Mouse (Mus musculus): ENCODE measurements at regions not wholly inside any gene's neighbourhood (a gene's known extent, or its start where the extent isn't known, plus 50 kb on each side); places are given as distances from the start of the nearest gene placed in this dataset.

DNA sequence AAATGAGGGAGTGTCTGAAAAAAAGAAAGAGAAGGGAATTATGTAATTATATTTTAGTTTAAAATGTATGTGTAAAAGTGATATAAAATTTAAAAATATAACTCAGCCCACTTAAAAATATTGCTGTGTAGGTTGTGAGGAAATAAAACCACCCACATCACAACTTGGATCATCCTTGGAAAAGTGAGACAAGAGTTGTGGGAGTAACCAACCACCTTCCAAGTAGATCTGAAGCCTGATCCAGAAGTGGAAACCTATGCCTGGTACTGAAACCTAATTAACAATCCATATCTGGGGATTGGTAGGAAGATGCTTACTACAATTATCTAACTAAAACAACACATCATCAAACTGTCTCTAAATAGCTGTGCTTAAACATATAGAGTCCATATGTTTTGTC, 743.1 kb downstream of the Stim2 start:
- Histone ChIP-seq H3K27ac (ENCODE audit: low read length) (no peak overlapping the region), H3K4me2 (ENCODE audit: low read depth, low read length) (no peak overlapping the region), H3K4me1 (ENCODE audit: control insufficient read depth, insufficient read depth, low read length) (no peaks in the 10 kb centered on the region), H3K4me3 (replicated peaks; ENCODE audit: low read length) (no peak overlapping the region), H3K9ac (ENCODE audit: low read length) (no peak overlapping the region), H3K27me3 (ENCODE audit: control insufficient read depth, insufficient read depth, low read length) (no peaks in the 10 kb centered on the region), H3K36me3 (ENCODE audit: control insufficient read depth, insufficient read depth, low read length) (no peaks in the 10 kb centered on the region), H3K9me3 (replicated peaks; ENCODE audit: control insufficient read depth, low read length) (no peaks in the 10 kb centered on the region)
- no peak for ATAC-seq (ENCODE audit: insufficient read depth, low FRiP score)

DNA sequence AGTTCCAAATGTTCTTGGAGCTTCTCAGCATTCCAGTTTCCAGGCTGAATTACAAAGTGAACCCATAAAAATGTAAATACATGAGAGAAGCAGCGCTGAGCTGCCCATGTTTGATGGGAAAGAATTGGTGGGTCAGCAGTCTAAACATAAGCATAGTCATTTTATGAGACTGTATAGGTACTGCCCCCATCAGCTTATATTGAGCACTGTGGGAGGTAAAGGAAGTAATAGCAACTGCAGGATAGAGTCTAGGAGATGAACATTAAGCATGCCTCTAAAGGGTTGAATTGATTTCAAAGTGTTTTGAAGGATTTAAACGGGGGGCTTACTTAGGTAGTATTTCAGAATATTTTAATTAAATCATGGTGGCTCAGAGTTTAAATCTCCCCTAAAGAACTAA, 748.7 kb downstream of the Stim2 start:
- 59% methylated on average over 2 of the region's 2 CpGs for WGBS
- ATAC-seq (ENCODE audit: insufficient read depth, low FRiP score) = no peak
- no peak overlapping the region for H3K9ac ChIP-seq (ENCODE audit: low read length)

GRCm38 (mm10) chr5:54753372-54753771, 755.1 kb downstream of the Stim2 start:
- H3K4me1 ChIP-seq (ENCODE audit: control insufficient read depth, insufficient read depth, low read length) = no peaks in the 10 kb centered on the region
- H3K4me3 ChIP-seq (replicated peaks; ENCODE audit: low read length) = no peak overlapping the region
- no peak overlapping the region for H3K9ac ChIP-seq (ENCODE audit: low read length)
- ATAC-seq (ENCODE audit: insufficient read depth, low FRiP score) = no peak
- WGBS = 46% methylated on average over 1 of the region's 1 CpGs
- H3K27ac ChIP-seq (ENCODE audit: low read length) = no peak overlapping the region
- H3K9me3 ChIP-seq (replicated peaks; ENCODE audit: control insufficient read depth, low read length) = no peaks in the 10 kb centered on the region
- H3K4me2 ChIP-seq (ENCODE audit: low read depth, low read length) = no peak overlapping the region
- H3K27me3 ChIP-seq (ENCODE audit: control insufficient read depth, insufficient read depth, low read length) = no peaks in the 10 kb centered on the region
- no peaks in the 10 kb centered on the region for H3K36me3 ChIP-seq (ENCODE audit: control insufficient read depth, insufficient read depth, low read length)

More for the DNA sequence above, 748.7 kb downstream of the Stim2 start:
- H3K4me1 ChIP-seq (ENCODE audit: control insufficient read depth, insufficient read depth, low read length) = no peaks in the 10 kb centered on the region
- H3K36me3 ChIP-seq (ENCODE audit: control insufficient read depth, insufficient read depth, low read length) = no peaks in the 10 kb centered on the region
- H3K27ac ChIP-seq (ENCODE audit: low read length) = no peak overlapping the region
- no peak overlapping the region for H3K4me3 ChIP-seq (replicated peaks; ENCODE audit: low read length)
- no peaks in the 10 kb centered on the region for H3K9me3 ChIP-seq (replicated peaks; ENCODE audit: control insufficient read depth, low read length)
- H3K4me2 ChIP-seq (ENCODE audit: low read depth, low read length) = no peak overlapping the region
- no peaks in the 10 kb centered on the region for H3K27me3 ChIP-seq (ENCODE audit: control insufficient read depth, insufficient read depth, low read length)

DNA sequence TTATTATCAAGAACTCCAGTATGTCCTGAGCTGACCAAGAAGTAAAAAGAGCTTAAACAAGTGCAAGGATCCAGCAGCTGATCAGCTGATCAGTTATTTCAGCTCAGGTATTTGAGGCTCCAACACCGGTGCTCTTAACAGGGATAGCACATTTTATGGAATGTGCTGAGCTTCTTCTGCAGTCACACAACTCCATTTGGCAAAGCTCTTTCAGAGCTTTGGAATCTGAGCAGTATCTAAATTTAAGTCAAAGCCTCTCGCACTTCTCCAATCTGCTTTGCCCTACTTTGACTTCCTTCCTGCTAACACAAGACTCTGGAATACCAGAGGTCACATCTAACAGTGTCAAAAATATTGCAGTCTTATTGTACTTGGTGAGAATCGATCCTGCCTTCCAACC, 761.4 kb downstream of the Stim2 start:
- Histone ChIP-seq H3K27ac (ENCODE audit: low read length) (no peak overlapping the region), H3K4me2 (ENCODE audit: low read depth, low read length) (no peak overlapping the region), H3K4me1 (ENCODE audit: control insufficient read depth, insufficient read depth, low read length) (no peaks in the 10 kb centered on the region), H3K4me3 (replicated peaks; ENCODE audit: low read length) (no peak overlapping the region), H3K27me3 (ENCODE audit: control insufficient read depth, insufficient read depth, low read length) (no peaks in the 10 kb centered on the region), H3K9me3 (replicated peaks; ENCODE audit: control insufficient read depth, low read length) (no peaks in the 10 kb centered on the region), H3K9ac (ENCODE audit: low read length) (no peak overlapping the region), H3K36me3 (ENCODE audit: control insufficient read depth, insufficient read depth, low read length) (no peaks in the 10 kb centered on the region)
- no peak for ATAC-seq (ENCODE audit: insufficient read depth, low FRiP score)
- 79% methylated on average over 3 of the region's 3 CpGs for WGBS

- H3K27ac ChIP-seq (ENCODE audit: low read length) = no peak overlapping the region
- H3K36me3 ChIP-seq (ENCODE audit: control insufficient read depth, insufficient read depth, low read length) = no peaks in the 10 kb centered on the region
- no peak overlapping the region for H3K4me3 ChIP-seq (replicated peaks; ENCODE audit: low read length)
- ATAC-seq (ENCODE audit: insufficient read depth, low FRiP score) = no peak
- H3K4me1 ChIP-seq (ENCODE audit: control insufficient read depth, insufficient read depth, low read length) = no peaks in the 10 kb centered on the region
- H3K27me3 ChIP-seq (ENCODE audit: control insufficient read depth, insufficient read depth, low read length) = no peaks in the 10 kb centered on the region
- no peak overlapping the region for H3K9ac ChIP-seq (ENCODE audit: low read length)
- 58% methylated on average over 1 of the region's 1 CpGs for WGBS
- no peaks in the 10 kb centered on the region for H3K9me3 ChIP-seq (replicated peaks; ENCODE audit: control insufficient read depth, low read length)
- no peak overlapping the region for H3K4me2 ChIP-seq (ENCODE audit: low read depth, low read length)
These were observed 764.7 kb downstream of the Stim2 start for GRCm38 (mm10) chr5:54763019-54763418.

DNA sequence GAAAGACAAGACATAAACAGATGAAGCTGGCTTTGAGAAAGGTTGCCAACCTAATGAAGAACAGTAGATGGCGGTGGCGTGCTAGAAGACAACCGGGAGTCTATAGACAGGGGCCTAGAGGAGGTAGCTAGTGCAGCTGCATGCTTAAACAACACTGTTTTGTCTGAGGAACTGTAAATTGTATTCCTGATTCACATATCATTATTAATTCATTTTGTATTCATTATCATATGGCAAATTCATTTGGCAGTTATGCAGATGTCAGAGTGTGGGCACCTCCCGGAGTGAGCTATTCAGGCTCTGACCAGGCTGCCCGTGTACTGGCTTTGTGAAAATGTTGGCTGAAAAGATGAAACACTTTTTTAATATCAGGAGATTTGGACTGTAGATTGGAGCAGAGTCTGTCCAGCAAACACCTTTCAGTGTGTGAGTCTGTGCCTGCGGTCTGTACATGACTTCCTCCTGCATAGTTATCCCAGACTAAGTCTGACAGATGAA, 798.7 kb downstream of the Stim2 start:
- no peaks in the 10 kb centered on the region for H3K4me1 ChIP-seq (ENCODE audit: control insufficient read depth, insufficient read depth, low read length)
- 32% methylated on average over 6 of the region's 6 CpGs for WGBS
- no peak overlapping the region for H3K4me3 ChIP-seq (replicated peaks; ENCODE audit: low read length)
- peak; percentile 77; the same call in 1 of the 2 replicates for ATAC-seq (ENCODE audit: insufficient read depth, low FRiP score)
- H3K4me2 ChIP-seq (ENCODE audit: low read depth, low read length) = no peak overlapping the region
- no peak overlapping the region for H3K9ac ChIP-seq (ENCODE audit: low read length)
- H3K27me3 ChIP-seq (ENCODE audit: control insufficient read depth, insufficient read depth, low read length) = no peaks in the 10 kb centered on the region
- no peaks in the 10 kb centered on the region for H3K9me3 ChIP-seq (replicated peaks; ENCODE audit: control insufficient read depth, low read length)
- H3K27ac ChIP-seq (ENCODE audit: low read length) = no peak overlapping the region
- no peaks in the 10 kb centered on the region for H3K36me3 ChIP-seq (ENCODE audit: control insufficient read depth, insufficient read depth, low read length)

DNA sequence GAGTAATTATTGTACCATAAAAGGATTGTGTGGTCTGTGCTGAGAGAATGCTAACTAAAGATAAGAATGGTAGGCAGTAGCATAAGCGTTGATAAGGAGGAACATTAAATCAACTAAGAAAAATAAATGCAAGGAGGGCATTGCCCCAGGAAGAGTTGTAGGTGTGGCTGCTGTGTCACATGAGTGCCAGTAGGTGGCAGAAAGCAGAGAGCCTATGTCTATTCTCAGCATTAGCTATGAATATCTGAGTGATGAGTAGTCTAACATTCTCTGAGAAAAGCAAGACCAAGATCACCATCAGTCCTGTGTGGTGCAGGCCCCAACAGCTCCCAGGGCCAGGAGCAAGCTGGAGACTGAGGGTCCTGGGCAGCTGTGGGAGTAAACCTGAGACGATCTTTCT, 828.8 kb downstream of the Stim2 start:
- H3K27ac ChIP-seq (ENCODE audit: low read length) = no peak overlapping the region
- no peak overlapping the region for H3K4me3 ChIP-seq (replicated peaks; ENCODE audit: low read length)
- H3K4me2 ChIP-seq (ENCODE audit: low read depth, low read length) = no peak overlapping the region
- no peaks in the 10 kb centered on the region for H3K27me3 ChIP-seq (ENCODE audit: control insufficient read depth, insufficient read depth, low read length)
- H3K9ac ChIP-seq (ENCODE audit: low read length) = no peak overlapping the region
- H3K9me3 ChIP-seq (replicated peaks; ENCODE audit: control insufficient read depth, low read length) = no peaks in the 10 kb centered on the region
- 82% methylated on average over 2 of the region's 2 CpGs for whole genome bisulfite sequencing
- H3K36me3 ChIP-seq (ENCODE audit: control insufficient read depth, insufficient read depth, low read length) = no peaks in the 10 kb centered on the region
- no peaks in the 10 kb centered on the region for H3K4me1 ChIP-seq (ENCODE audit: control insufficient read depth, insufficient read depth, low read length)
- no peak for ATAC-seq (ENCODE audit: insufficient read depth, low FRiP score)
